Mouse (Mus musculus): ENCODE measurements around the gene Tsc22d3.

Tsc22d3 gene

DNA sequence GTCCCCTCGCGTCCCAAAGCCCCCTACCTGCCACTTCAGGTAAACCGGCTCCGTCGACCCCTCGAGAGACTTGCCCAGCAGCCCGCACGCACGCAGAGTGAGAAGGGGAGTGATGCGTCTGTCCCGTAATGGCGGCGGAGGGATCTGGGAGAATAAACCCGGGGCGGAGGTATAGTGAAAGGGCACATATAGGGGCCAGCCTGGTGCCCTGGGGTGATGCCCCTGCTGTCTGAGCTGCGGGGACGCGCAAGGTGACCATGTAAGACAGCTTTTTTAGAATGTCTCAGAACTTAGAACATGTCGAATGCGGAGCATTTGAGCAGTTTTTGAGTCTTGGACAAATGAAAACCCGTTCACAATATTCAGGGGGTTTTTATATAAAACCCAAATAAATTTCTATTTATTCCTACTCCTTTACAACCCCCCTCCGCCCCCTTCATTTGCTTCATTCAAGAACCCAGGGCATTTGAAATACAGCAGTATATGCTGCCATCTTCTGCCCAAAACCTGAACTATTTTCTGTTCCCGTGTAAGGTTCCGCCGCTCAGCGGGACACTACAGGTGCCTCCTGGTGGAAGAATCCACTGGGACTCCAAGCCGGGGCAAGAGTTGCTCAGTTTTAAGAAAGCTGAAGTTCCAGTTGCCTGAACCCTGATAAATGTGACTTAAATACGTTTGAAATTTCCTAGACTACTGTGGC is at the start of gene Tsc22d3:
Tsc22d3 (minus strand) TSS at position 250 of the 700 bp plus-strand sequence.
- peak; percentile 60 to 75 for DNase-seq

DNA sequence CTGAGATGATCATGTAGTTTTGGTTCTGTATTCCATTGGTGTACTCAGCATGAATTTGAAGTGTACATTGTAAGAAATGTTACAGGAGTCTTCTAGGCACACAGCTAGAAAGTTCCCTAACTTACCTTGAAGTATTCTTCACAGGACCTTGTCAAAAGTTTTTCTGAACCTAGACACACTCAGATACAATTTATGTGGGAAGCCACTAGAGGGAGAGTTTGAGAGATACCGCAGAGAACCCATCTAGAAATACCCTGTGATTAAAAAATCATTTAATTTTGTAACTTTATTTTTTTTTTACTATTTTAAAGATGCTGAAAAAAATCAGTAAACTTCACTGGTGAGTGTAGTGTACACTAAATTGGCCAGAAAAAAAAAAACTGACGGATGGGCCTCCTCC is 39.1 kb upstream of the Tsc22d3 start:
- no peak for DNase-seq

DNA sequence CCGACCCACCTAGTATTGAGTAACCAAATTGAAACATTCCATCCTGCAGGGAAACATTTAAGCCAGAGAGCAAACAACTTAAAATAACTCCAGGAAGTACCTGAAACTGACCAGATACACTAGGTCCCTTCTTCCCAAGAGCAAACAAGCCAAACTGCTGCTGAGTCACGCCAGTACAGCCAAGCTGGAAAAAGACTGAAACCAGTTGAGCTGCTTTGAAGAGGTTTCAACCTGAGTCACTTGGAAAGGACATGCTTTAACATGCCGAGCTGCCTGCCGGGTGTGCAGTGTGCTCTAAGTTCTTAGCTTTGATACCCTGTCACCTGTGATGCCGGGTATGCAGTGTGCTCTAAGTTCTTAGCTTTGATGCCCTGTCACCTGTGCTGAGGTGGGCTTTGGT is 37.6 kb upstream of the Tsc22d3 start:
- DNase-seq, result no peak

DNA sequence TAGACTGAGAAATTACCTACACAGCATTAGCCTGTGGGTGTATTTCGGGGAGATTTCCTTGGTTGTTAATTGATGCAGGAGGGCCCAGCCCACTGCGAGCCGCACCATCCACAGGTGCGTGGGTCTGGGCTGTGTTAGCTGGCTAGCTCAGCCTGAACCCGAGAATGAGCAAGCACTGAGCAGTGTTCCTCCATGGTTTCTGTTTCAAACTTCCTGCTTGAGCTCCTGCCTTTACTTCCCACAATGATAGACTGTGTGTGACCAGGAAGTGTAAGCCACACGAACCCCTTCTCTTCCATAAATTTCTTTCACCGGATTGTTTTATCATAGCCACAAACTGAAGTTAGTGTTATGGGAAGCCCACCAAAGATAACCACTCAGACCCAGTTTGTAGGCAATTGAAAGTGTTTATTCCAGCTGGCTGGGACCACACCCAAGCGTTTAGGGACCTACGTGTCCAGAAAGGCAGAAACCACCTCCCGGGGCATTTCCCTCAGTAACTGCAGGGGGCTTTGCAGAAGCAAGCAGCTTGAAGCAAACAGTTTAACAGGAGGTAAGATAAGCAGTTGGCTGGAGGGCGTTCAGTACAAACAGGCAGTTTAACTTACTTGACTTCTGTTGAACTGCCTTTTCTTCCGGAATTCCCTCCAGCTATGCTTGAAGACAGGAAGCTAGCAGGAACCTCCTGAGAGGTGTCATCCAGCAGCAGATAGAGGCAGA is 24.6 kb upstream of the Tsc22d3 start:
- no peak for DNase-seq

DNA sequence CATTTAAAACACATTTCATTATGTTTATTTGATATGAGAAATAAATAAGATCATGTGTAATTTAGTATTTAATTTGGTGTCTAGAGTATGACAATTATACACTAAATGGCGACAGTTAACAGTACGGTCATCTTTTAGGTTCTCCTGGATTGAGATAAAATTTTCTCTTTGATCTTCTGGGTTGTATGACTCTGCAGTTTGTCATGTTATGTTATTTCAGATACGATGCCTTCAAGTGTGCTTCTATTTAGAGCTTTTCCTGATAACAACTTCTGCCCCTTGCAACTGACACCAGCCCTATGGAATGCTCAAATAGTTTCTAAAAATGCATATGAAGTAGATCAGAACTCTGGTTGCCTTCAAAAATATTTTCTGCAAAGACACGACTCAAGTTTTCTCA is 9.5 kb upstream of the Tsc22d3 start:
- no peak for DNase-seq

DNA sequence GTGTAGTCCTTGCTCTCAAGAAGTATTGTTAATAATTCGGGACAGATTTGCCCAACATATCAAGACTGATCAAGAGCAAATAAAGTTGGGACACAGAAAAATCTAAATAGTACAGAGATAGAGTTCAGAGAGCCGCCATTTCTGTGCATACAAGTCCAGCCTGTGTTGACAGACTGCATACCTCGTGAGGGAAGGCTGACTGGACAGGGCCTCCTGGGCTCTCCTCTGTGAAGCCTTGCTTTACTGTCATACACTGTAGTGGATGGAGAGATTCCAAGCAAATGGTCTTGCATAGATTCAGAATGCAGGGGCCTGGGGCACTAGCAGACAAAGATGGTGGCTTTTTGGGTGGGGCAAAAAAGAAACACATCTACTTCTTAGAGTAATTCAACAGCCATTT is 1.4 kb upstream of the Tsc22d3 start:
- no peak for DNase-seq

DNA sequence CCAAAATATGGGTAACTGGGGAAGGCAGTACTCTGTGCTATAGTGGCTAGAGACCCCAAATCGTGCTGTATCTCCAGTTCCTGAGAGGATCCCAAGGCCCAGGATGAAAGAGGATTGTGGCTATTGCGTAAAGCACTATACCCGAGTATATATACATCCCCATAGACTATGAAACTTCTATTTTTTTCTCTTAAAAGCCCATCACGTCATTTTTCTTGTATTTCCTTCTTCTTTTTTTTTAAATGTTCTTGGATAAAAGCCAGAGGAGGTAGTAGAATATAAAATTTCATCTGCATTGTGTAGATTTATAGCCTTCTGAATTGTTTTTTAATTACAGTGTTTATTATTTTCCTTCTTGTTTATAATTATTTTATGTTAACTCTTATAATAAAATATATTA is 852 bp upstream of the Tsc22d3 start:
- no peak for DNase-seq

DNA sequence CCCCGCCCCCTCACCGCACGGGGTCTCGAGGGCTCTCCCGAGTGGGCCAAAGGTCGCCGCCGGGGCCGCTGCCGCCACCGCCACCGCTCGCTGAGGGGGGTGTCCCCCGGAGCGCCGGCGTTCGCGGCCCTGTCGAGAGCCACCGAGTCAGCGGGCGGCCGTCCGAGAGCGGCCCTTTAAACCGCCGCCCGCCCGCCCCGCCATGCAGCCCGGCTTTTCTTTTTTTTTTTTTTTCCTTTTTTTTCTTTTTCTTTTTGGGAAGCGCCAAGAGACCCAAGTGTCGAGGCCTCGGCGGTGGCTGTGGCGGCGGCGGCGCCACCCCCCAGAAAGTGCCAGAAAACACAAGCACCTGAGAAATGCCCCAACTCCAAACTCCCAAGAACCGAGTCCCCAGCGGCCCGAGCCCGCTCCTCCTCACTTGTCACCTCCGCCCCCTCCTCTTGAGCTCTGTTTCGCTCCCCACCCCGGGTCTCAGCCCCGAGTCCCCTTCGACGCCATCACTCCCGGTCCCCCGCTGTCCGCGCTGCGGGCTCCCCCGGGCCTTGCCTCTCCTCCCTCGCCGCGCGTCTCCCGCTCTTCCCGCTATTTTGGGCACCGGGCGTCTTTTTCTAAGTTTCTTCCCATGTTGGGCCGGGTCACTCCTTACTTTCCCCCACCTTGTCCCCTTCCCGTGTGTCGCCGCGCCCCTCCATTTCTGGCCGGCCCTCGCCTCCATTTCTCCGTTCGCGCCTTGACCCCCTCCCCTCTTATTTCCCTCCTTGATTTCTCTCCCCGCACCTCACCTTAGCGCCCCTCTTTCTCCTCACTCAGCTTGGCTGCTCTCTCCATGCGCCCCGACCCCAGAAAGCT is 674 bp downstream of the Tsc22d3 start:
- DNase-seq, result peak in 1 of 2 experiments; percentile 9

DNA sequence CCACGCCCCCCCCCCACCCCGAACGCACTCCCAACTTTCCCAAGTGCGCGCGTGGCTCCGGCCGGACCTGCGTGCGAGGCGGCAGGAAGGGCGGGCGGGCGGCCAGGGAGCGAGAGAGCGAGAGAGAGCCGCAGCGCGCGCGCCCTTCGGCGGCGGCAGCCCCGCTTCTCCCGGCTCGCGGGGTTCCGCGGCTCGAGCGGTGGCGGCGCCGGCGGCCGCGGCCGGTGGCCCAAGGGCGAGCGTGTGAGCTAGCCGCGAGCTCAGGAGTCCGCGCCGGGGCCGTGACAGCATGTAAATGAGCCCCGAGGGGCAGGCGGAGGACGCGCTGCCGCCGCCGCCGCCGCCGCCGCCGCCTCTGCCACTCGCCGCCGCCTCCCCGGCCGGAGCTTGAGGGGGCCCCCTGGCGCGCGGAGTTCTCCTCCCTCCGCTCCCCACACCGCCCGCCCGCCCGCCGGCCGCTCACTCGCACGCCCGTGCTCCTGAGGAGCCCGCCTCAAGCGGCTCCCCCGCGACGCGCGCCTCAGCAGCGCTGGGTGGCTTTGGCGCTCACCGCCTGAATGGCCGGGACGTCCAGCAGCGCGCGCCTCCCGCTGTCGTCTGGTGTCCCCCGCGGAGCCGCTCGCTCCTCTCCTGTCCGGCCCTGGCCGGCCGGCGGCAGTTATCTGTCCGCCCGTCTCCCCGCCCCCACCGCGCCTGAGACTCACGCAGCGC is 1.5 kb downstream of the Tsc22d3 start:
- DNase-seq, result peak; percentile 47 to 69

DNA sequence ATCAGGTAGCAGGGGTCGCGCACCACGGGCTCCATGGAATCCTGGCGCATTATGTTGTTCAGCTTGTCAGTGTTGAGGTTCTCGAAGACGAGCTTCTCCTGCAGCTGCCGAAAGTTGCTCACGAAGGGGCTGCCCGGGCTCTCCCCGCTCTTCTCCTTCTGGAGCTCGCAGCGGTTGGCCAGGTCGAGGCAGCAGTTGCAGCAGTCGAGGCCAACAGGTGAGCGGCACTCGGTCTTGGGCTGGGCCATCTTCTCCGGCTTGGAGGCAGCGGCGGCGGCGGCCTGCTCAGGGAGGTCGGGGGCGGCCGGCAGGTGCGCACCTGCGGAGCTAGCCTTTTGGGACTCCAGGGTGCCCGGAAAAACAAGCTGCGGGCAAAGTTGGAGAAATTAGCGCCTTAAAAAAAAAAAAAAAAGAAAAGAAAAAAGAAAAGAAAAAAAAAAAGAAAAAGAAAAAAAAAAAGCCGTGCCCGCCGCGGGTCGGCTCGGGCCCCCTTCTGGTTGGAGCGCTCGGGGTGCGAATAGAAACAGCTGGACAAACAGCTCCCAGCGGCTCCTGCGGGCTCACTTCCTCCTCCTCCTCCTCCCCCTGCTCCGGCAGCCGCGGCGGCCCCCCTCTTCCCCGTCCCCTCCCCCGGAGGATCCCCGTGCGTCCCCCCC is 2.1 kb downstream of the Tsc22d3 start:
- peak; percentile 10 to 11 for DNase-seq

DNA sequence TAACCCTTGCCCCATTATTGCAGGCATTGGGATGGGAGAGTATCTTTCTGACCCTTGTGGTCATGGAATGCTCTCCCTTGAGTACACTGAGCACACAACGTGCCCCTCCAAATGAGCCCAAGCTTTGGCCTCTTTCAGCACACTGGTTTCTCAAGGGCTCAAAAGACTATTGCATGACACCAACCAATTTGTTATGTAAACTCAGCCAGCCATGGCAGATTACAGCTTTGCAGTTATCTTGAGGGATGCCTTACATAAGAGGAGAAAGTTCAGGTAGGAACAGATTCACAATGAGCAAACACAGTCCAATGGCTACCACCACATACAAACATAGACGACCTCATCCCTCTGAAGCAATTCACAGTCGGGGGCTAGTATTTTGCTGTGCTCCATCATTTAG is 9.3 kb downstream of the Tsc22d3 start:
- DNase-seq, result no peak

DNA sequence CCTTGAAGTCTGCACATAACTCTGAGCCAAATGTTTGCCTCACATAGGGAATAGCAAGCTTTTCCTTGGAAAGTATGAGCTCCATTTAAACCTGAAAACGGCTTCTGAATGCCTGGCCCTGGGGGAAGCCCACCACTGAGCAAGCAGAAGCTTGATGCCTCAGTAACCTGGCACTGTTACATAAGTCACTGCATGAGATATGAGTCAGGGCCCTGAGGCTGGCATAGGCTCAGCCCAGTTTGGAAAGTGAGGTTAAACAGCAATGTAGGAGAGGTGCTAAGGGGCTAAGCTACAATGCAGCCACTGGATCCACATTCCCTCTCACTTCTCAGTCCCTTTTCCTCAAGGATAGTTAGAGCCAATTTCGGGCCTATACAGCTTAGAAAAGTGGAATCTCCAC is 10.3 kb downstream of the Tsc22d3 start:
- DNase-seq, result peak; percentile 38 to 53

DNA sequence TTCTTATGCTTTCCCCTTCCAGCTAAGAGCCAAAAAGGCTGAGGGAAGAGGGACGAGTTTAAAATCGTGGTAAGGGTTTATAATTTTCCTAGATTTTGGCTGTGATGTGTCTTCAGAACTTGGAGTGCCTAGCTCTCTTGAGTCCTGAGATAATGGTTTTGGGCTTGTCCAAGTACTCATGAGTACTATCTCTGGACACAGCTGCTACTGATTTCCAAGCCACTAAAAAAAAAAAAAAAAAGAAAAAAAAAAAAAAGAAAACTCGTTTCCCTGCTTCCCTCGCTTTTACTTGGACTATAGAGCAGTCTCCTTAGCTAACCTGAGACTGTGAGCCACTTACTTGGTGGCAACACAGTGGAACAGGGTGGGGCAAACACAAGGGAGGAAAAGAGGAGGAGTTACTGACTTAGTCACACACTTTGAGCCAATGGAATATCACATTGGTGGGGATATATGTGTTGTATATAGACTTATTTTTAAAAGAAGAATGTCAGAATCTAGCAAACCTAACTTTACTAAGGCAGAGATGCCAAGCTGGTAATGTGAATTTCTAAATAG is 11.2 kb downstream of the Tsc22d3 start:
- DNase-seq, result no peak

DNA sequence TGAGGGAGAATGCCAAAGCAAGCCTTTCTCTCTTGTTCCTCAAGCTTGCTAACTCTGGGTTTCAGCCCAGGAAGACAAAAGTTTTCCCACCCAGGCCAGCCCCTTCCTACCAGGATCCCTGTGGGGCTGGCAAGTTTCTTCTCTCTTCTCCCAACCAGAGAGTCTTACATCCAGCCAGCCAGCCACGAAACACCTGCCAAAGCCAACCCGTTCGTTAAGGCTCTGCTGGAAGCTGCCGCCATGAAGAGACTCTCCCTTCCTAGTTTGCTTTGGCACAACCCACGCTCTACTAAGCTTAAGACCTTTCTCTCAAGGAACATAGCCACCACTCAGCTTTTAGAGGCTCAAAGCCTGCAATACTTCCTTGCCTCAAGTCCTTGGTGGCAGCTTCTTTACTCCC is 11.9 kb downstream of the Tsc22d3 start:
- DNase-seq, result no peak

DNA sequence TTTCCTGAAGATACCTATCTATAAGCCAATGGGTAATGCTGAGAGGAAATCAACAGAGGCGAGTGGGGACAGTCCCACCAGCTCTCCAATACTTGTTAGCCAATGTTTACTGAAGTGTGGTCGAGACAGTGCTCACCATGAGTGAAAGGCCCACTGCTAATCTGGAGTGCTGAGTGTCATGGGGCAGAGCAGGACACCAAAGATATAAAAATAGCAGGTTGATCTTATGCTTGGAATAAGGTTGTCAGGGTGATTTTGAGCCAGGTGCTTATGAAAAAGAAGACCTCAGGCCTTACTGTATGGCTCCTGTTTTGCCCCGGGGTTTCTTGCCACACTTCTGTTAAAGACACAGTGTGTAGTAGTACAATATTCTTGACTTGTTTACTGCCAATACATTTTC is 20.0 kb downstream of the Tsc22d3 start:
- no peak for DNase-seq

DNA sequence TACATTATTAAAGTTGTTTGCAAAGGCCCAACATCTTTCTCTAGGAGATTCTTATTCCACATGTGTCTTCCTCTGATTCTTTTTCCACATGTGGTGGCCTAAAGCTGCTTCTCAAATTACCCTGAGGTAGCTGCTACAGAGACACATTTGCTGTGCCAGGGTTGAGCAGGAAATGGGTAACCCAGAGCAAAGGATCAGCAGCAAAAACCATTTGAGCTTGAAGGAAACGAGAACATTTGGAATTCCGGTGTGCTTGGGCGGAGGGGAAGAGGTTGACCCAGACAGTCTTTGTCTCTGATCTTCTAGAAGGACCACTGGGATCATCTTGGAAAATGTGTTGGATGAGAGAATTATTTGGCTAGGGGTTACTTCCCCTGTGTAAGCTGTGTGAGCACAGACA is 24.8 kb downstream of the Tsc22d3 start:
- DNase-seq, result no peak

DNA sequence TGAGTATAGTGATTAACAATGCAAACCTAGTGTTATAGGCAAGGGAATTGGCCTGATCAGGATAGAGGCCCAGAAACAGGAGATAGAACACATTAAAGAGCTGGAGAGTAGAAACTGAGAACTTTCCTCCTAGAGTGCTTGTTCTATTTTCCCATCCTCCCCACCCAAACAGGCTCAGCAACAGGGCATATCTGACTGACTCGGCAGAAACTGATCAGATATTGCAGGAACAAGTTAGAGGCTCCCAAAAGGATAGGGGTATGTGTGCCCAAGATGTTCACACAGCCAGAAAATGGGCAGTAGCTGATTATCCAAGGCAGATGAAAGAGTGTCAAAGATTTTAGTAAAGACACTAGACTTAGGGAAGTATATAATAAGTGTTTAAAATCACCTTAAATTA is 25.3 kb downstream of the Tsc22d3 start:
- no peak for DNase-seq

DNA sequence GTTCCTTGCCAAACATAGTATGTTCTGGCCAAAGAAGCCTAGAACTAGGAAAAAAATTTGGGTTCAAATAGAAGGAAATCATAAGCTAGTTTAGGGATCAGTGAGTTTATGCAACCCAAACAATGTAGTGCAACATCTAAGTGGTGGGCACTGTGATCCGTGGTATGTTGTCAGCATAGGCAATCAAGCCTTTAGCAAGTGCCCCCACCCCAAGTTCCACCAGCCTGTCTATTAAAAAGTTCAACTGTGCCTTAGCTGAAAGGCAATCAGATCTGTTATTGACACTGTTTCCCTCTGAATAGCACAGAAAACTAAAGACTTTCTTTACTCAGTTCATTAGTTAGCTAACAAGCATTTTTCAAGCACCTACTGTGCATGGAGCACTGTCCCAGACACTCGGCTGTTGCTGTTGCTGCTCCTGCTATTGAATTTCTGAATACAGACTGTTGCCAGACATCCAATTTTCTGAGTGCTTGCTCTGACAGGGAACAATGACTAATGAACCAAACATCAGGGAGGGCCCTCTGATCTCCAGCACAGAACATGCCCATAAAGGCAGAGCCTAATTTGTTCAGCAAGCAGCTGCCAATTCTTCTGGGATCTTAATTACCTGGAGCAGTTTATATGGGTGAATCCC is 27.6 kb downstream of the Tsc22d3 start:
- DNase-seq, result no peak

DNA sequence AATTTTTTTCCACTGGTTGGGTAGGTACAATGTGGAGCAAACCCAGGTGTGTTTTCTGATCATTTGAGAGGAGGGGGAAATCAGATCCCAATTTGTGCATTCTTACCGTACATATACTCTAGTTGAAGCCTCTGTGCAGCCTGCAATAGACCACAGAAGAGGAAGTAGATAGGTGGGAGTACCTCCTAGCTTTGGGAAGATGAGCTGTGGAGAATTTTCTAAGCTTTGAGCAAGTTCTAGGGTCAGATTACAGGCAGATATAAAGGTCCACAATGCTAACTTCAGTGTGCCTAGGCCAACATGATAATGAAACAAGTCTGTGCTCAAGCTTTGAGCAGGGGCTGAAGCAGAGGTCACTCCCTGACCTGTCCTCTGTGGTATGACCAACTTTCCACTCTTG is 30.9 kb downstream of the Tsc22d3 start:
- no peak for DNase-seq

DNA sequence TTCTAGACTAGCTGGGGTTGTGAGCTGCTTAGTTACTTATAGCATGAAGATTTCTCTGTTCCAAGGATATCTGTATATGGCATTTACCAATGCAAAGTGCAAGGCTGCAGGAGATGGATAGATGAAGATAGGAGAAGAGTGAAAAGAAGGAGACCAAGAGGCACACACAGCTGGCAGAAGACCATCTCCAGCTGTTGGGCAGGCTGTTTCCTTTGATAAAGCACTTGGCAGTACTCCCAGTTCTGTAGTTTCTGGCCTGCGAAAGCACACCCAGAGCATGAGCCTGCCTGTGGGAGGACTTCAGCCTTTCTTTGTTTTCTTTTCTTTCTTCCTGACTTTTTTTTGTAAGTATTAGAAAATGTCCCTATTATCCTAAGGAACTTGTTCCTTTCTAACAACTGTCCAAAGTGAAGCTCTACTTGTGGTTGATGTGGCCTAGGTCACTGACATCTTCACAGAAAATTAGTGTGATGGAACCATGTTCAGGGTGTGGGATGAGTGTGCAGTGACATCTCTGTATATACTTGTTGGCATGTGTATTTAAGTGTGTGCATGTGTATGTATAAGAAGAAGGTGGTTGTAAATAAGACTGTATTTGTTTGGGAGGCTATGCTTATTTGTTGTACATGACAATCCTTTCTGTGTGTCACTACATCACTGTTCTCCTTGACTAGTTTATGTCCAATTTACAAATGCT is 32.6 kb downstream of the Tsc22d3 start:
- no peak for DNase-seq

DNA sequence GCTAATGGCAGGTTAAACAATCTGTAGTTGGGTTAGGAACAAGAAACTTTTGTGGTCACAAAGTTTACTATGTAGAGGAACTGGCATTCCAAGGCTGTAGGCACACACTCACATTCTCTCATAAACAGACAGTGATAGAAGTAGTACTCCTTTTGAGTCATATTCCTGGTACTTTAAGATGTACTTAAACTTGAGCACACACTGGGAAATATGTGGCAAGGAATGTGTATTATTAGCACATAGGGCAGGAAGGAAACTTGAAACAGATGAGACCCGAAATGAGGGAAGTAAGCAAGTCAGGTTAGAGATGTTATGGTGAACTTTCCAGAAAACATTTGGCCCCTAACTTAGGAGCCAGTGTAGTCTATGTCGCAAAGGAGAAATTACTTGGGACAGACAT is 34.7 kb downstream of the Tsc22d3 start:
- DNase-seq, result no peak

Data from cerebellum, postnatal 25 days (tissue).